Mouse (Mus musculus) mouse embryonic stem cell (cell line): ENCODE results near the gene Mcf2l.

Experiments
- in situ Hi-C, 2 experiments: fragments of 300-500 bp; cut with MboI; formaldehyde crosslinking; loops; 1 replicate in 1 of 2; 3 replicates in 1 of 2; pipeline ENCODE4 v1.14.3; 2019 to 2020; ENCODE audit warnings: low sequenced_read_pairs in 2 of 2, low pct_unique_long_range_greater_than_20kb in 1 of 2, mixed read lengths in 1 of 2; ENCODE audit not compliant: unreplicated experiment in 1 of 2

Gene Mcf2l

GRCm38 (mm10) chr8:12903790-12904415 is 30.3 kb downstream of the Mcf2l start:
- in situ Hi-C loops = no loop called here

GRCm38 (mm10) chr8:12905122-12905521 is 31.5 kb downstream of the Mcf2l start:
- in situ Hi-C loops = no loop called here

- in situ Hi-C loops = no loop called here
Measured at GRCm38 (mm10) chr8:12905599-12906321, 32.2 kb downstream of the Mcf2l start.

GRCm38 (mm10) chr8:12906597-12906996 is 33.0 kb downstream of the Mcf2l start:
- in situ Hi-C loops = no loop called here

GRCm38 (mm10) chr8:12907730-12908129 is 34.1 kb downstream of the Mcf2l start:
- in situ Hi-C loops = no loop called here

GRCm38 (mm10) chr8:12912011-12912410 is 38.4 kb downstream of the Mcf2l start:
- in situ Hi-C loops = no loop called here

- in situ Hi-C loops = no loop called here
Measured at GRCm38 (mm10) chr8:12915187-12916006, 41.8 kb downstream of the Mcf2l start.

GRCm38 (mm10) chr8:12916156-12916900 is 42.7 kb downstream of the Mcf2l start:
- in situ Hi-C loops = no loop called here

- in situ Hi-C loops = no loop called here
Measured at GRCm38 (mm10) chr8:12917029-12917428, 43.4 kb downstream of the Mcf2l start.

- in situ Hi-C loops = no loop called here
Measured at GRCm38 (mm10) chr8:12917831-12918230, 44.2 kb downstream of the Mcf2l start.

- in situ Hi-C loops = no loop called here
Measured at GRCm38 (mm10) chr8:12920599-12920998, 47.0 kb downstream of the Mcf2l start.

GRCm38 (mm10) chr8:12925051-12925450 is 51.4 kb downstream of the Mcf2l start:
- in situ Hi-C loops = no loop called here

GRCm38 (mm10) chr8:12925941-12926381 is 52.4 kb downstream of the Mcf2l start:
- in situ Hi-C loops = no loop called here

GRCm38 (mm10) chr8:12927204-12927983 is 53.8 kb downstream of the Mcf2l start:
- in situ Hi-C loops = no loop called here

GRCm38 (mm10) chr8:12928033-12928432 is 54.4 kb downstream of the Mcf2l start:
- in situ Hi-C loops = no loop called here

GRCm38 (mm10) chr8:12928931-12929330 is 55.3 kb downstream of the Mcf2l start:
- in situ Hi-C loops = no loop called here

- in situ Hi-C loops = no loop called here
Measured at GRCm38 (mm10) chr8:12930290-12930689, 56.7 kb downstream of the Mcf2l start.

GRCm38 (mm10) chr8:12931426-12931825 is 57.8 kb downstream of the Mcf2l start:
- in situ Hi-C loops = no loop called here
